Mouse (Mus musculus) embryo, embryonic 10.5 days (tissue): ENCODE data around the gene Stra8.

Experiments used
- DNase-seq: peaks from one replicate; pipeline ENCODE4 v3.0.0-alpha.2; 2015; ENCODE audit warnings: low spot score

Gene Stra8

GRCm38 (mm10) chr6:34903441-34903840, 16.5 kb upstream of the Stra8 start:
- no peak for DNase-seq

GRCm38 (mm10) chr6:34903851-34904250, 16.1 kb upstream of the Stra8 start:
- DNase-seq = no peak

- no peak for DNase-seq
Observed at GRCm38 (mm10) chr6:34904361-34904760, 15.6 kb upstream of the Stra8 start.

- DNase-seq = no peak
Observed at GRCm38 (mm10) chr6:34906125-34906524, 13.8 kb upstream of the Stra8 start.

- no peak for DNase-seq
Observed at GRCm38 (mm10) chr6:34906661-34907060, 13.3 kb upstream of the Stra8 start.

- no peak for DNase-seq
Observed at GRCm38 (mm10) chr6:34907121-34907614, 12.8 kb upstream of the Stra8 start.

GRCm38 (mm10) chr6:34907696-34908260, 12.2 kb upstream of the Stra8 start:
- DNase-seq = no peak

GRCm38 (mm10) chr6:34909631-34910345, 10.2 kb upstream of the Stra8 start:
- DNase-seq = no peak

GRCm38 (mm10) chr6:34910371-34911219, 9.4 kb upstream of the Stra8 start, which contains the start of gene Wdr91:
TSS of gene Wdr91 (minus strand) at chr6:34910876.
- peak; percentile 95 for DNase-seq

GRCm38 (mm10) chr6:34913341-34914040, 6.5 kb upstream of the Stra8 start:
- DNase-seq = no peak

GRCm38 (mm10) chr6:34914462-34914861, 5.5 kb upstream of the Stra8 start:
- DNase-seq = no peak

GRCm38 (mm10) chr6:34919146-34919545, 817 bp upstream of the Stra8 start:
- no peak for DNase-seq

GRCm38 (mm10) chr6:34920631-34921030, 668 bp downstream of the Stra8 start:
- DNase-seq = no peak

GRCm38 (mm10) chr6:34921941-34922340, 2.0 kb downstream of the Stra8 start:
- DNase-seq = peak; percentile 66

GRCm38 (mm10) chr6:34927156-34927555, 7.2 kb downstream of the Stra8 start:
- peak; percentile 83 for DNase-seq

- DNase-seq = no peak
Observed at GRCm38 (mm10) chr6:34927594-34927993, 7.6 kb downstream of the Stra8 start.

GRCm38 (mm10) chr6:34932633-34933032, 12.7 kb downstream of the Stra8 start:
- DNase-seq = no peak

- DNase-seq = no peak
Observed at GRCm38 (mm10) chr6:34936743-34937142, 16.8 kb downstream of the Stra8 start.

- no peak for DNase-seq
Observed at GRCm38 (mm10) chr6:34938280-34938928, 18.4 kb downstream of the Stra8 start.

- DNase-seq = no peak
Observed at GRCm38 (mm10) chr6:34938929-34939325, 19.0 kb downstream of the Stra8 start.

- DNase-seq = no peak
Observed at GRCm38 (mm10) chr6:34939451-34939850, 19.5 kb downstream of the Stra8 start.

- DNase-seq = no peak
Observed at GRCm38 (mm10) chr6:34941496-34941895, 21.5 kb downstream of the Stra8 start.
